Mouse (Mus musculus): Measurements from ENCODE around the gene Gm20820.
"Not testable (repeated sequence)": the region's sequence is repeated elsewhere in the genome, so short reads cannot be mapped to it uniquely, and the experiment has no call there.

Gm20820 gene

DNA sequence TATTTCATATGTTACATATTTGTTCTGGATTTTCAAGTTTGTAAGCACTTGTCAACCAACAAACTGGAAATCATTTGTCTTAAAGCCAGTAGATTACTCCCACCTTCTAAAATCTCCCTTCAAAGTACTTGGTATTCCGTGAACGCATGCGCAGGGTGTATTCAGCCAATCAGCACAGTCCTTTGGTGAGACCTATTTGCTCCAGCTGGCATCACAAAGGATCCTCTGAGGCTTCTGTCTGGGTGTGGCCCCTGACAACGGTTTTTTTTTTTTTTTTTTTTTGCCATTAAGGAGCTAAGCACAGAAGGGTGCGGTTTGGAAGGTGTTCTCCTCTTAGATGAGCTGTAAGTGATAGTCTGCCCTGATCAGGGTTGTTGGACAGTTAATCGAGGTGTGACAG lies at the start of gene Gm20820:
Gene Gm20820, plus strand, starts transcription at position 301 of the 400 bp plus-strand sequence.
- not testable (repeated sequence) for DNase-seq (ENCODE audit: low spot score)
